Mouse (Mus musculus): Measurements from ENCODE around the gene Slc30a1. TPM values are rescaled to one million over a fixed set of nuclear protein-coding genes. Genes with fewer than 3 reads are reported as not detected.
A peak's percentile ranks its signal among the peaks of the same experiment; 100 is the strongest.

The Slc30a1 gene
- total RNA-seq, 4 experiments from 2014 or later, result 20.4 to 26.5 (median 21.1) TPM

DNA sequence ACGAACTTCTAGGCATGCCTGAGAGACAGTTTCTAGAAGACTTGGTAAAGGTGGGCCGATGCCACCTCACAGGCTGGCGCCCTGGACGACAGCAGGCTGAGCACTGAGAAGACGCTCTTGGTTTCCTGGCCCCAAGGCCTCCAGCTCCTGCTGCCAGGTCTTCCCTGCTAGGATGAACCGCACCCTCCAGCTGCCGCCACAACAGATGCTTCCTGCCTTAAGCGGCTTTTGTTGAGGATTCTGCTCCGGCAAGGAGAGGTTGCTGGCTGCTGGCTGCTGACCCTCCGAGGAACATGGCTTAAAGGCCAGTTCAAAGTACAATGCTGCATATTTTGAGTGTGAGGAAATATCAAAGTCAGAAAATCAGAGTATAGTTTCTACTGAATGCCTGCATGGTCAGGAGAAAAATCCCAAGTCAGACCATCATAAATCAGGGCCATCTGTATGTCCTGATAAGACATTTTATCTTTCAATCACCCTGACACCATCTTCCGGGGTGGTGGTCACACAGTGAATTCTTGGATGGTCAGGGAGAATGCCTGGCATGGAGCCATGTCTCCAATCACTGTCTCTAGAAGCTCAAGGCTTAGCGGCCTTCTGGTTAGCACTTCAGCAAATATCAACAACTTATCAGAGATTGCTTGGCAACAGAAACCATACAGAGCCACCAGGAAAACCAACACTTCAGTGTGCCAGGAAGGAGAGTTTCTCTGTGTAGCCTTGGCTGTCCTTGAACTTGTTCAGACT, 9.6 kb upstream of the Slc30a1 start:
- DNase-seq, result peak; percentile 34

DNA sequence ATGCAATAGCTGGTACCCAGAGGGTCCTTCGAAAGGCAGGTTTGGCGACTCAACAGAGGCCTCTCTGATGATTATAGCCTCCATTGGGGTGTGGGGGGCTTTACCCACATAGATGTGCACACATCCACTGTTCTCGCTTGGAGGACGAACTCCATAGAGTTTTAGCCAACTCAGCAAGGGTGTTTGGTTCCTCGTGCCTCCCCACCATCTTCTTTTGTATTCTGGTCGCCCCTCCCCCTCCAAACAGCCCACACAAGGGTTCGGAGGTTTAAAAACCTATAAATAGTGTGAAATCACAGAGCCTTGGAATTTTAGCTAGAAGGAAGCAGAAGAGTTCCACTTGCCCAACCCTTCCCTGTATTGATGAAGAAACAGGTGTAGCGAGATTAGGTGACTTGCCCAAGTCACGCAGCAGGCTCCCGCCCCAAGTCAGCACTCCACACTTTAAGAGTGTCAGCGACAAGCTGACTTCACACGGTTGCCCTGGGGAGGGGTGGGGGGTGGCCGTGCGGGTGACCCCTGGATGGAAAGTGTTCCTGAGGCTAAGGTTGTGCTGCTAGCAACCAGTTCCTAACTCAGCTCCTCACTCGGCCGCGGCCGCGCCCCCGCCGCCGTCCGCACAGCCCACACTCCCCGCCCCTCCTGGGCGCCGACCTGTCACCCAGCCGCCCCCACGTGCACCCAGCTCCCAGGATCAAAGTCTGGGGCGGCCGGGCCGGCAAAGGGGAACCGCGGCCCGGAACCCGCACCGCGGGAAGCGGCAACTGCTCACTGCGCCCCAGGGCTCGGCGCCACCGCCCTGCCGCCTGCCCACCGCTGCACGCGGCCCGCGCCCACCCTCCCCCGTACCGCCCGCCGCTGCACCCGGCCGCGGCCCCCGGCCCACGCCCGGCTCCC, 682 bp upstream of the Slc30a1 start:
- DNase-seq, result peak; percentile 50

GRCm38 (mm10) chr1:191907431-191907810, 854 bp downstream of the Slc30a1 start:
- DNase-seq, result peak; percentile 55

DNA sequence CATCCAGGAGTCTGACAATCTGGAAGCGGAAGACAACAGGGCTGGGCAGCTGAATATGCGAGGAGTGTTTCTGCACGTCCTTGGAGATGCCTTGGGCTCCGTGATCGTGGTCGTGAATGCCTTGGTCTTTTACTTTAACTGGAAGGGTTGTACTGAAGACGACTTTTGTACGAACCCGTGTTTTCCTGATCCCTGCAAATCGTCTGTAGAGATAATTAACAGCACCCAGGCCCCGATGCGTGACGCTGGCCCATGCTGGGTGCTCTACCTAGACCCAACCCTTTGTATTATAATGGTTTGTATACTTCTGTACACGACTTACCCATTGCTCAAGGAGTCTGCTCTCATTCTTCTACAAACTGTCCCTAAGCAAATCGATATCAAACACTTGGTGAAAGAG, 2.3 kb downstream of the Slc30a1 start:
- no peak for DNase-seq

DNA sequence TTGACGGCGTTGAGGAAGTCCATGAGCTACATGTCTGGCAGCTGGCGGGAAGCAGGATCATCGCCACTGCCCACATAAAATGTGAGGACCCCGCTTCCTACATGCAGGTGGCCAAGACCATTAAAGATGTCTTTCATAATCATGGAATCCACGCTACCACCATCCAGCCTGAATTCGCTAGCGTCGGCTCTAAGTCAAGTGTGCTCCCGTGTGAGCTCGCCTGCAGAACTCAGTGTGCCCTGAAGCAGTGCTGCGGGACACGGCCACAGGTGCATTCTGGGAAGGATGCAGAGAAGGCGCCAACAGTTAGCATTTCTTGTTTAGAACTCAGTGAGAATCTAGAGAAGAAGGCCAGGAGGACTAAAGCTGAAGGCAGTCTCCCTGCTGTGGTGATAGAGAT, 2.7 kb downstream of the Slc30a1 start:
- no peak for DNase-seq

DNA sequence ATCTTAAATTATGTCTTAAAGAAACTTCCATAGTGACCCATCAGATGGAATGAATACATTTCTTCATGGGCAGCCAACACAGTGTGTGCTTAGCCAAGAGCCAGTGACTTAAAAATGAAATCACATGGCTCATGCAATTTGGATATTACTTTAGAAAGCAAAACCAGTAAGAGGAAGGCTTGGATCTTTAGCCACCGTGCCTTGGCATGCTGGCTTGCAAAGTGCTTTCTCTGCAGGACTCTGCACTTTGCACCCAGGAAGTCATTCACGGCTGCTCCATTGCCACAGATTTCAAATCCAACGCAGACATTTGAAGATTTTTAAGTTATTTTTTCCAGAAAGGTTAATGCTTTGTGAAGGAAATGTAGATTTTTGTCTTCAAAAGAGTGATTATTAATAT, 4.1 kb downstream of the Slc30a1 start:
- DNase-seq, result no peak

- no peak for DNase-seq
Measured at GRCm38 (mm10) chr1:191911067-191911668, 4.6 kb downstream of the Slc30a1 start.

DNA sequence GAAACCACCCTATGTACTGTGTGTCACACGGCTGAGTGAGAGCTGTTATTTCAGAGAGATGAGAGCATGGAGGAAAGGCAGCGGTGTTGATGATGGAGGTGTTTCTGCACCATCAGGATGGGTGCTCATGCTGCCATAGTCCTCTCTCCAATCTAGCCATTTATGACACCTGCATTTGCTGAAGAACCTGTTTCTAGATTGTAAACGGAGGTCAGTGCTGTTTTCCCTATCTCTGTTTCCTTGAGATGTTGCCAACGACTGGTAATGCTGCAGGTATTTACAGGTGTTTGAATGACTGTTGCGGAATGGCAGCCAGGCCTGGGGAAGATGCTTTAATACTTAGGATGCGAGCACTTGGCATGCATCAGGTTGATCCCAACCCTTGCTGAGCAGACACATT, 8.1 kb downstream of the Slc30a1 start:
- no peak for DNase-seq

DNA sequence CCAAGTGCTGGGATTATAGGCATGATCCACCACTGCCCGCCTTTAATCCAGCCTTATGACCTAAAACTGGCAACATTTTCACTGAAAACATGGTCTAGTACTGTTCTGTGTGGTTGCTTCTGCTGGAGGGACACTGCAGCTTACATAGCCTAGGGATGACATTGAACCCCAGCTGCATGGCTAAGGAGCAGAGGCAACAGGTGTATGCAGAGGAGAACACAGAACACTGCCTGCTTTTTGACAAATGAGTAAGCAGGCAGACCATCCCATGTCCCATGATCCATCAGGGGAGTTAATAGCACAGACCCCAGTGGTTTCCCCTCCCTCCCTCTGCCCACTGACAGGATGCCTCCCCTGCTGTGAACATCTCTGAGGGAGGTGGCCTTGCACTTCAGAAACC, 9.0 kb downstream of the Slc30a1 start:
- DNase-seq, result no peak

GRCm38 (mm10) chr1:191916876-191917275, 10.3 kb downstream of the Slc30a1 start:
- DNase-seq, result no peak

DNA sequence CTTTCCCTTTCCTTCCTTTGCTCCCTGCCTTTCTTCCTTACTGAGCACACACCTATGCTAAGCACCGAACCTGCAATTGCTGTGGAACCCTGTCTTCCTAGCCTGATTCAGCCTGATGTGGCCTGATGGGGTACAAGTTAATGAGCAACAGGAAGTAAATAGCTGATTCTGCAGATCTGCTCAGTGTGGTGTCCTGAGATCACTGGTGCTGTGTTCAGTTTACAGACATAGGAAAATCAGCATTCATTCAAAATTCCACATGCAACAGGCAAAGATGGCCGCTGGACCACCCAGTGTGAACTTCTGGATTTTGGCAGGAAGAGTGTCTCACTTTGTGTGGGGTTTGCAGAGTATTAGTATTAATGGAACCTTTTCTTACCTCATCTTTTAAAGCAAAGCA, 12.8 kb downstream of the Slc30a1 start:
- no peak for DNase-seq

DNA sequence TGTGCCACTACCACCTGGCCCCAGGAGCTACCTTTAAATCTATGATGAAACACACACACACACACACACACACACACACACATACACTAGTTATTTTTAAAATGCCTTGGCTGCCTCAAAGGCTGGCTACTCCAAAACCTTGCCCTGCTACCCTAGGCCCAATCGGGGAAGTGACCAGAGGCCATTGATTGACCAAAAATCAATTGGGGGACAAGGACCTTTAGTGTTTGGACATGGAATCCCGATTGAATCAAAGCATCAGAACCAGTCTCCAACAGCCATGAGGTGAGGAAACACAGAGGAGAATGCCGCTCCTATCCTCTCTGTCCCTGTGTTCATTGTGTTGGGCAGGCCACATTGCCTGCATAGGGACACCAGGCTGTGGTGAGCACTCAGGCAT, 15.1 kb downstream of the Slc30a1 start:
- DNase-seq, result no peak

DNA sequence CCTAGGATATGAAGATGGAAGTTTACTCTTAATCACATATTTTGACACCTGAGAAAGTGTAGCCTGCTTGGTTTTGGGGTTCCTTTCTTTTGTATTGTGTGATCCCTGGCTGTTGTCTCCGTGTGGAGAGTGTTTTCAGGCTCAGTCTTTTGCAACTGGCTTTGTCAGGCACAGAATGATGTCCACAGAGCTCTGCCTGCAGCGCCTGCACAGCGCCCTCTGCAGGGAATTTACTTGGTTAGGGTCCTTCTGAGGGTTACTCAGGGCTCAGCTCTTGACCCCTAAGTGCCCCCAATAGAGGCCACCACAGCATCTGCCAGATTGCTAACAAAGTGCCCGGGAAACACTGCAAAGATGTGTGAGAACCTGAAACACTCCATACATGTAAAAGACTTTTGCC, 18.9 kb downstream of the Slc30a1 start:
- no peak for DNase-seq

DNA sequence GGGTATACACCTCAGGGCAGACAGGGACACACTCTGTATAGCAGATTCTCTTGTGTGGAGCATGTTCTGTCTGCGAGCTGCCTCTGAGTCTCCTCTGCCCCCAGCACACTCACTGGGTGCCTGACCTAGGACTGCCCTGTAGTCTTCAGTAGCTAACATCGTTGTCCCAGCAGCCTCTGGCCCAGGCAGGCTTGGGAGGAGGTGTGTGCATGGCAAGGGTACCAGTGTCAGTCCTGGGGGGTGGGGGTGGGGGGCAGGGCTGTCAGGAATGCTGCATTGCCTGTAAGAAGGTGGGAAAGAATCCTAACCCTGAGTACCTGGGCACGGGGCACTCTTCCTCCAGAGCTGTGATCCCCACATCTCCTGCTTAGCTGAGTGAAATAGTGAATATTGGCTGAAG, 20.1 kb downstream of the Slc30a1 start:
- no peak for DNase-seq

DNA sequence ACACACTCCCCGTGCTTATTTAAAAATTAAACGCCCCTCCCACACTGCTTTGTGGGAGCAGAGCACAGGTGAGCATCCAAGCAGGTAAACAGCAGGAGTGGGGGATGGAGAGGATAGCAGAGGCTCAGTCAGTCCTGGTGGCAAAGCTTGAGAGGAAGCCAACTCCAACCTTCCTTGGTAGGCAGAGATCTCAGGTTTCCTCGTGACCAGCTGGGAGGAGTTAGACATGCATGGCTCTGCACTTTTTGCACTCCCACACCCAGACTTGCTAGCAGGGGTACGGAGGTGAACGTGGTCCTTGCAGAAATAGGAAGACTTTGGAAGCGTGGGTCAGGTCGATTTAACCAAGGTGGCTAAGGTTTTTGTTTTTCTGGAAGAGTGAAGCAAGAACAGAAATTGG, 21.8 kb downstream of the Slc30a1 start:
- no peak for DNase-seq

GRCm38 (mm10) chr1:191929065-191929464, 22.5 kb downstream of the Slc30a1 start:
- DNase-seq, result no peak

DNA sequence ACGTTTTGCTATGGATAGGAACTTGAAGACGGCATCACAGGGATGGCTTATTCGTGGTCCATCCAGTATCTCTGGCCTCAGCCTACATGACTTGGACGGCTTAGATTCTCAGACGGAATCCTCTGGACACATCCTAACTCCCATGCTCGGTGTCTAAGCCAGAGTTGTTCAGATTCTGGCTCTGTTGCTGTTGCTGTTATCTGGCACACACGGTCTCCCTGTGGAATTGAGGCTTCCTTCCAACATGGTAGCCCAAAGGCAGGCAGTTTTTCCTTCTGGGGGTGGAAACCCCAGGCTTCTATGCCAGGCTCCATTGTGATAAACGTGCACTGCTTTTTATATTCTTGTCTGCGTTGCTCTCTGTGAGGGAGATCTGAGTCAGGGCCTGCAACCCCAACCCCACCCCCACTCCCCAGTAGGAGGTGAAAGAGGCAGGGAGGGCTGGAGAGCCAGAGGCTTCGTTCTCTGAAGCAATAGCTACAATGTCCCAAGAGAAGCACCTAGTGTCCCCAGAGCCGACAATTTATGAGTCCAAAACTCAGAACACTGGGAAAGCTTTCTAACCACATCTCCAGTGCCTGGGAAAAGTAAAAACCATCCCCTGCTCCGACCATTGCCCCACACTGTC, 23.4 kb downstream of the Slc30a1 start:
- no peak for DNase-seq

DNA sequence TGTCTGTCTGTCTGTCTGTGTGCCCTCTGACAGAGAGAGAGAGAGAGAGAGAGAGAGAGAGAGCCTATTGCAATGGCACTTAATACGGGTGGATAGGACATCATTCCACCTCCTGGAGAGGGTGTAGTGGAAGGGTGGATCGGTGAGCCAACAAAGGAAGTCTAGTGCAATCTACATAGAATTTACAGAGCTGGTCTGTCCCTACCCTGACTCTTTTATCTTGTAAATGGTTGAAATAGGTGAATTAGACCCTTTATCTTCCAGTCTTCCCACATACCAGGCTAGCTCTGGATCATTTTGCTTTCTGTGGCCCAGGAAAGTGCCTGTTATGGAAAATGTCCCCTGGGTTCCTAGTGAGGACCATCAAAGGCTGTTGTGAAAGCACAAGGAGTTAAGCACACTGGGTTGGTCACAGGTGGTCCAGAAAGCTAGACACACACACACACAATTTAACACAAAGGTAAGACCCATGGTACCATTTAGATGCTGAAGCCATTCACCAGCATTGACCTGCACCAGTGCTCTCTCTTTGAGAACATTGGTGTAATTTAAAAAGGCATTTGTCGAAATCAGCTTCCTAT, 24.0 kb downstream of the Slc30a1 start:
- no peak for DNase-seq

DNA sequence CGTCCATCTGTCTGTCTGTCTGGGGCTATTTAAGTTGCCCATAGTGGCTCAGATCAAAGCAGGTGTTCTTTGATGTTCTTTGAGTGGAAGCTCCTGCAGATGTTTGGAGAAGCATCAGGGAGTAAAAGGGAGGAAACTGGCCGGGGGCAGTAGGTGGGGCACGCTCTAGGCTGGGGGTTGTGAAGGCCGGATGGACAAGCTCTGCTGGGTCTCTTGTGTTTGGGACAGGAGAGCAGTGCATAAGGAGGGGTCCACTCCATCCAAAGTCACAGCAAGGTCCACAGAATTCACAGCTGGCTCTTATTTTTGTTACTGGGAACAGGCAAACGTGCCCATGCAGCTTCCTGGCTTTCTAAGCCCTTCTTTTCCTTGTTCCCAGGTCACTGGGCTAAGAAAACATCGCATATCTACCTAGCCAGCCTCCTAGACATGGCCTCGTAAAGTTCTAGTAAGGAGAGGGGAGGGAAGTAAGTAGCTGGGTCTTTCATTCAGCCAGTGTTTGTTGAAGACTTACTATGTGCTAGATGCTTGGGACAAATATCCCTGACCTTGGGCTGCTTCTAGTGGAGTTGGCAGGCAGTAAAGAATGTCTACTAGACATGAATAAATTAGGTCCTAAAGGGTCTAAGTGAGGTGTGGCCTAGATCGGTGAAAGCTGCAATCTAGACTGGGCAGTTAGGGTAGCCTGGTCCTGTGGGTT, 25.9 kb downstream of the Slc30a1 start:
- no peak for DNase-seq

GRCm38 (mm10) chr1:191932986-191933632, 26.5 kb downstream of the Slc30a1 start:
- DNase-seq, result no peak

DNA sequence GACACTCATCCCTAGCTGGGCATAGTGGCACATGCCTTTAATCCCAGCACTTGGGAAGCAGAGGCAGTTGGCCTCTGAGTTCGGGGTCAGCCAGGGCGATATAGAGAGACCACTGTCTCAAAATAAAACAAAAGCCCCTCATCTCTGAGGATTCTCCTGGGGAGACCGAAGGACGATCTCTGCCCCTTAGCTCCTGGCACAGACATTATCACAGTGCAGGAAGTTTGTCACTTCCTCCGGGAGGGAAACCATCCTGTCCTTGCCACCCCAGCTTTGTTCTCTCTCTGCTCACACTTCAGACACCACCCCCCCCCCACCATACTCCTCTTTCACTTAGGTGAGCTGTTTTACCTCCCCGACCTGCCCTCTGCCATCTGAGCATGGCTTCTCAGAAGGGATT, 37.1 kb downstream of the Slc30a1 start:
- DNase-seq, result no peak

Data from adrenal gland, adult 8-10 months (tissue).